Mouse (Mus musculus) Patski (cell line): ENCODE results near the gene Rab5if. TPM values are rescaled to one million over a fixed set of nuclear protein-coding genes. Genes with fewer than 3 reads are reported as not detected.

ENCODE experiments used
- ATAC-seq: fragments of 100-300 bp; one replicate; pipeline ENCODE4 v1.8.0; 2021
- CTCF ChIA-PET: fragments of 350-600 bp; sonication (Branson Sonifier 250); formaldehyde crosslinking; loops from one replicate; lab custom pipeline; 2022; ENCODE audit warnings: inconsistent platforms; lab: Charles Lee
- POLR2A ChIA-PET: fragments of 350-600 bp; sonication (Branson Sonifier 250); formaldehyde crosslinking; loops from one replicate; lab custom pipeline; 2022; ENCODE audit warnings: antibody characterized with exemption, inconsistent platforms; lab: Charles Lee
- DNase-seq: peaks from one replicate; pipeline ENCODE4 v3.0.0-alpha.2; 2011; ENCODE audit warnings: low read depth, low spot score
- H3K27me3 ChIP-seq: fragments of 371-371 bp; one replicate; pipeline ENCODE4 v1.5.1; 2021
- CTCF ChIP-seq: fragments of 100-300 bp; IDR thresholded peaks from one replicate; pipeline ENCODE4 v1.5.1; 2021
- in situ Hi-C: fragments of 300-500 bp; cut with MboI; formaldehyde crosslinking; loops from 3 replicates; pipeline ENCODE4 v1.11.1; 2018; ENCODE audit warnings: low pct_unique_long_range_greater_than_20kb, mixed read lengths
- polyA plus RNA-seq: library from polyadenylated mRNA; unstranded; gene quantifications from one replicate; pipeline ENCODE4 v1.2.3, GENCODE M21; 2021

The Rab5if gene
- polyA plus RNA-seq, 1 experiment from 2014 or later, result 206 TPM

- CTCF ChIA-PET, result interaction anchor here (0.8 kb wide), 1 partner anchor 43 kb away, joined by 3 read pairs; no protein-coding TSS in a partner anchor
- in situ Hi-C loops, result loop anchor here (5.0 kb wide), 1 partner anchor 44 kb away; no protein-coding TSS in a partner anchor
- ATAC-seq (no peak), DNase-seq (no peak)
- POLR2A ChIA-PET, result no interaction called here
- TF ChIP-seq CTCF, result no peak
- no peaks in the 10 kb centered on the region for H3K27me3 ChIP-seq
Measured at GRCm38 (mm10) chr2:156856311-156856710, 6.6 kb upstream of the Rab5if start.

- no peak for TF ChIP-seq CTCF
- H3K27me3 ChIP-seq, result no peaks in the 10 kb centered on the region
- in situ Hi-C loops, result loop anchor here (5.0 kb wide), 1 partner anchor 45 kb away; no protein-coding TSS in a partner anchor
- ATAC-seq (no peak), DNase-seq (no peak)
- ChIA-PET POLR2A (no interaction called here), CTCF (interaction anchor here (2.2 kb wide), 1 partner anchor 9 kb away, joined by 7 read pairs; no protein-coding TSS in a partner anchor)
Measured at GRCm38 (mm10) chr2:156857385-156857791, 5.5 kb upstream of the Rab5if start.

DNA sequence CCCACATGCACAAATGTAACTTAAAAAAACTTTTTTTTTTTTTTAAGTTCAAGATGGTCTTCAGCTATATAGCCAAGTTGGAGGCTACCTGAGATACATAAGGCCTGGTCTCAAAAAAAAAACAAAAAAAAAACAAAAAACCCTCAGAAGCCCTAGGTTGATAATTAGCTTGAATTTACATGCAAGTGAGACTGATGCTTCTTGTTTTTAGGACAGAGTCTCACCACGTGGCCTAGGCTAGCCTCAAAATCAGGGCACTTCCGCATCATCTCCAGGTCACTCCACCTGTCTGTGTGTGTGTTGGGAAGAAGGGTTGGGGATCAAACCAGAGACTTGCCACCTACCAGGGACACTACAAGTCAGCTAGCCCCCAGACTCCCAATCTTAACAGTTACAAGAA, 5.1 kb upstream of the Rab5if start, which contains the start of gene 4930518I15Rik:
TSS of gene 4930518I15Rik (minus strand) at position 112 of the 400 bp plus-strand sequence.
- in situ Hi-C loops, result loop anchor here (5.0 kb wide), 1 partner anchor 46 kb away; no protein-coding TSS in a partner anchor
- TF ChIP-seq CTCF, result no peak
- ATAC-seq, result no peak
- H3K27me3 ChIP-seq, result no peaks in the 10 kb centered on the region
- ChIA-PET POLR2A (no interaction called here), CTCF (interaction anchor here (2.2 kb wide), 1 partner anchor 9 kb away, joined by 7 read pairs; no protein-coding TSS in a partner anchor)
- no peak for DNase-seq

DNA sequence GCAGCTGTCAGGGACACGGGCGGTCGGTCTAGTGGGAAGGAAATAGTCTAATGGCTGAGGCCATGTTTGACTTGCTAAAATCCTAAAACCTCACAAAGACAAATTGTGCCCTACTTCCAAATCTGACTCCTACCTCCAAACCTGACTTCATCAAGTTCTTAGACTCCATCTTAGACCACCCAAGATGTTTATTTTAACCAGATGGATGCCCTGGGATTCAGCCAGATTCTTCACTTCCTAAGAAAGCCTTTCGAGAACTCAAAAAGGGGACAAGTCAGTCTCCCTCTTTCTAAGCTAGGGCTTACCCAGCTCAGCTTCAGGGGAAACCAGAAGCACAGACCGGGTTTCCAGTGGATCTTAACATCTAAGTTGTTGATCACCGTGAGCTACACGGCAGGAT, 4.3 kb upstream of the Rab5if start:
- ChIA-PET POLR2A (no interaction called here), CTCF (interaction anchor here (2.2 kb wide), 1 partner anchor 10 kb away, joined by 7 read pairs; no protein-coding TSS in a partner anchor)
- no peak for ATAC-seq
- DNase-seq, result no peak
- in situ Hi-C loops, result loop anchor here (5.0 kb wide), 1 partner anchor 46 kb away; no protein-coding TSS in a partner anchor
- H3K27me3 ChIP-seq, result no peaks in the 10 kb centered on the region
- no peak for TF ChIP-seq CTCF

- ATAC-seq, result no peak
Measured at GRCm38 (mm10) chr2:156862041-156862717, 749 bp upstream of the Rab5if start.

DNA sequence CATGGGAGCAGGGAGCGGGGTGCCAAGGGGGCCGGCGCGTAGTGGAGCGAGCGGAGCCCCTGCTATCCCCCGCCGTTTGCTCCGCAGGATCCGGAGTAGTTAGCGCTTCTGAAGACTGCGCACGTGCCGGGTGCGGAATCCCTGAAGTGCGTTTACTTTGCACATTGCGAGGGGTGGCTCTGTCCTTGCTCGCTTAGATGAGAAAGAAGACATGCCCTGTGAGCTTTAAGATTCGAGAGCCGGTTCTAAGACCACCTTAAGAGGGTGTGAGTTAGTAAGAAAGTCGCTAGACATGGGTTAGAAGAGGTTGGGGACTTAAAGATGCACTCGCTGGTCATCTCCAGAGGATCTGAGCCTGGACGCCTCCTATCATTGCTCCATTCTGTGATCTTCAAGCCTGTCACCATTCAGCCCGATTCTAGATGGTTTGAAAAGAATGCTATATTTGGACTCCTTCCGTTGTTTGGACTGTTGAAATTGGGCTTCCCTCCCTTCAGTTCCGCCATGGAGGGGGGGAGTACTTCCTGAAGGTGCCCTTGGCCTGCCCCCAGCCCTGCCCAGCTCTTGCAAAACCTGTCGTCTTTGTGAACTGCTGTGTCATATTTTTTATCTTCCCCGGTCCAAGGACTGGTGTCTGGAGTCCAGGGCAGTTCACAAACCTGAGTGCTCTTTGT, 696 bp downstream of the Rab5if start:
- ATAC-seq (peak; percentile 40), DNase-seq (no peak)
- POLR2A ChIA-PET, result interaction anchor here (0.5 to 1.4 kb wide), 2 partner anchors 22 to 29 kb away, joined by 3 to 4 read pairs; no protein-coding TSS in a partner anchor
- no peak for TF ChIP-seq CTCF
- CTCF ChIA-PET, result interaction anchor here (0.7 to 1.7 kb wide), 4 partner anchors 16 to 133 kb away, joined by 3 to 5 read pairs (median 4); no protein-coding TSS in a partner anchor
- in situ Hi-C loops, result no loop called here
- H3K27me3 ChIP-seq, result no peaks in the 10 kb centered on the region

More at GRCm38 (mm10) chr2:156862041-156862717, 749 bp upstream of the Rab5if start:
- CTCF ChIA-PET, result interaction anchor here (1.3 to 1.7 kb wide), 3 partner anchors 48 to 135 kb away, joined by 3 to 5 read pairs (median 4); no protein-coding TSS in a partner anchor
- POLR2A ChIA-PET, result interaction anchor here (0.7 to 1.3 kb wide), 2 partner anchors 14 to 53 kb away, joined by 4 to 7 read pairs; no protein-coding TSS in a partner anchor
- in situ Hi-C loops, result no loop called here
- H3K27me3 ChIP-seq, result no peaks in the 10 kb centered on the region
- no peak for TF ChIP-seq CTCF
- DNase-seq, result peak; percentile 17

DNA sequence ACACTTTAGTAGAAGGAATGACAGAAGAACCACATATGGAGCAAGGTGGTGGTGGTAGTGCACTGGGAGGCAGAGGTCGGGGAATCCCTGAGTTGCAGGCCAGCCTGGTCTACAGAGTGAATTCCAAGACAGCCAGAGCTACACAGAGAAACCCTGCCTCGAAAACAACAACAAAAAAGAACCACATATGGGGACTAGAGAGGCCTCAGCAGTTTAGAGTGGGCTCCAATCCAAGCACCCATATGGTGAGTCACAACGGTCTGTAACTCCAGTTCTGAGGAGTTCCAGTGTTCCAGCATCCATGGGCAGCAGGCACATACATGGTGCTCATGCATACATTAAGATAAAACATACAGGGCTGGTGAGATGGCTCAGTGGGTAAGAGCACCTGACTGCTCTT, 1.6 kb downstream of the Rab5if start:
- ChIA-PET CTCF (no interaction called here), POLR2A (interaction anchor here (0.6 to 1.4 kb wide), 2 partner anchors 23 to 51 kb away, joined by 3 read pairs; no protein-coding TSS in a partner anchor)
- H3K27me3 ChIP-seq, result no peaks in the 10 kb centered on the region
- no peak for TF ChIP-seq CTCF
- ATAC-seq (no peak), DNase-seq (no peak)
- in situ Hi-C loops, result no loop called here

- no peak for DNase-seq
- in situ Hi-C loops, result no loop called here
- POLR2A ChIA-PET, result no interaction called here
Measured at GRCm38 (mm10) chr2:156868994-156869393, 6.1 kb downstream of the Rab5if start.

DNA sequence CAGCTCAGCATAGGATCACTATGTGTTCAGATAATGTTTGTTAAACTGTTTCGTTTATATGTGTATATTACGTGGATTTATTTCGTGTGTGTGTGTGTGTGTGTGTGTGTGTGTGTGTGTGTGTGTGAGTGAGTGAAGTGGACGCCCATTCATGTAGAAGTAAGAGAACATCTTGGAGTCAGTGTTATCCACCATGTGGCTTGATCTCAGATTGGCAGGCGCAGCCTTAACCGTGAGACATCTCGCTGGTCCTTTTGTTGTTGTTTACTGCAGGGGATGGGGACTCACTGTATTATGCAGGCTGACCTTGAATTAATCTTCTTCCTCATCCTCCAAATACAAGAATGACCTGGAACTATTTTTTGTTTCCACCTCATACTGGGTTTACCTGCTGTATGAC, 6.6 kb downstream of the Rab5if start:
- CTCF ChIA-PET, result interaction anchor here (1.3 to 1.6 kb wide), 2 partner anchors 127 to 227 kb away, joined by 3 to 4 read pairs; no protein-coding TSS in a partner anchor
- POLR2A ChIA-PET, result no interaction called here
- ATAC-seq, result no peak
- in situ Hi-C loops, result no loop called here
- TF ChIP-seq CTCF, result no peak
- no peaks in the 10 kb centered on the region for H3K27me3 ChIP-seq
- DNase-seq, result no peak

More at GRCm38 (mm10) chr2:156868994-156869393, 6.1 kb downstream of the Rab5if start:
- no peaks in the 10 kb centered on the region for H3K27me3 ChIP-seq
- no peak for TF ChIP-seq CTCF
- CTCF ChIA-PET, result interaction anchor here (1.3 to 1.6 kb wide), 2 partner anchors 128 to 228 kb away, joined by 3 to 4 read pairs; no protein-coding TSS in a partner anchor
- no peak for ATAC-seq

GRCm38 (mm10) chr2:156870519-156870918, 7.6 kb downstream of the Rab5if start:
- no peak for TF ChIP-seq CTCF
- POLR2A ChIA-PET, result no interaction called here
- no peaks in the 10 kb centered on the region for H3K27me3 ChIP-seq
- in situ Hi-C loops, result loop anchor here (10.0 kb wide), 1 partner anchor 214 kb away; the partner anchor contains the start of gene Tldc2
- CTCF ChIA-PET, result no interaction called here
- ATAC-seq (no peak), DNase-seq (no peak)
